Mouse (Mus musculus) gastrocnemius, adult 2 months (tissue): Measurements from ENCODE around the gene Dnase2a. TPM values are rescaled to one million over a fixed set of nuclear protein-coding genes. Genes with fewer than 3 reads are reported as not detected.
A peak's percentile ranks its signal among the peaks of the same experiment; 100 is the strongest.

ENCODE experiments used
- DNase-seq: peaks from one replicate; pipeline ENCODE4 v3.0.0; 2022
- H3K27ac ChIP-seq: fragments of 200-600 bp; 2 replicates; pipeline ENCODE4 v1.8.1; 2022; ENCODE audit warnings: mild to moderate bottlenecking
- H3K4me3 ChIP-seq: fragments of 200-600 bp; 2 replicates; pipeline ENCODE4 v1.8.1; 2022; ENCODE audit warnings: mild to moderate bottlenecking, moderate library complexity
- CTCF ChIP-seq: fragments of 200-600 bp; IDR thresholded peaks from 2 replicates; pipeline ENCODE4 v1.8.1; 2022; ENCODE audit warnings: antibody characterized with exemption, mild to moderate bottlenecking, moderate library complexity
- intact Hi-C: fragments of 180-260 bp; cut with DNase I; formaldehyde crosslinking; loops from one replicate; pipeline ENCODE4 v1.15.1; 2025
- microRNA-seq: library from miRNA; unstranded; fragments of <30 nt; microRNA quantifications from one replicate; pipeline ENCODE4 v1.2.0, GENCODE M21; 2021
- total RNA-seq, 2 experiments: library from RNA; stranded (reverse); gene quantifications; 2 replicates each; pipeline ENCODE4 v1.2.3; 2021

The Dnase2a gene
- total RNA-seq, 2 experiments from 2014 or later: 4.0 to 8.4 TPM

DNA sequence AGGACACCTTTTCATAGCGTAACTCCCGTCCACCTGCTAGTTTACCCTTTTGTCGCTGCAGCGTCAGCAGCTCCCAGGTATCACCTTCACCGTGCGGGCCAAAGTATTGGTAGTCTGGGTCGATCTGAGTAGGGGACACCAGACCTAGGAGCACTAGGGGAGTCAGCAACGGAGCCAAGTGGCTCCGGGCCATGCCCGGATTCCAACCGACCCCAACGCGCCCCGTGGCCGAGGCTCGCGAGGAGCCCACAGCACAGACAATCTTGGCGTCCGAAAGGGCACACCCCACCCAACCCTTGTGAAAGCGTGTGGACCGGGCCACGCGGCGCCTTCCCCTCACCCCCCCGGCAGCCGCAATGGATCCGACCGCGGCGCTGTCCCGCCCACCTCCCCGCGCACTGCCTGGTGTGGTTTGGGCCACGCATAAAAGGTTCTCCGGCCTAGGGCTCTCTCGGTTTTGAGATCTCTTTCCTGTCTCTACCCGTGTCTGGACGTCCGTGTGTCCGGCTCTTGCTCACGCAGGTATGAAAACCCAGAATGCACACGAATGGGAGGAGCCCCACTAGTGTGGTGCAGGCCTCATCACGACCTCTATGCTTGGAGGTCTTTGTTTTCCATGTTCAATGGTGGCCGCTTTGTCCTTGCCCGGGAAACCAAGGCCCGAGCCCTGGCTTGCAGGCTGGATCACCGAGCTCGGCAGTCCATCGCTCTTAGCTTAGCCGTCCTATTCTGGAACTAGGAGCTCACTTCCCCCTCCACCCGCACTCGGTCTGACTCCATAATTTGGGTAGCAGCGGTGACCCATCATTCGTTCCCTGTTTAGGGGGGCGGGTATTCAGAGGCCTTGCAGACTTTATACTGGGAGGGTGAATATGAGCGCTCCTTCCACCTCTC is 61.1 kb downstream of the Dnase2a start, which contains the start of the genes Gm49661, Prdx2 and Rnaseh2a:
TSS of gene Gm49661 (minus strand) at position 193 of the 894 bp plus-strand sequence.
TSS of gene Prdx2 (plus strand) at position 347 of the 894 bp plus-strand sequence.
TSS of gene Rnaseh2a (minus strand) at position 527 of the 894 bp plus-strand sequence.
- intact Hi-C loops: loop anchor here (5.0 to 10.0 kb wide), 2 partner anchors 58 to 305 kb away; partner anchors contain the start of genes Asna1, Ier2 and Trir

DNA sequence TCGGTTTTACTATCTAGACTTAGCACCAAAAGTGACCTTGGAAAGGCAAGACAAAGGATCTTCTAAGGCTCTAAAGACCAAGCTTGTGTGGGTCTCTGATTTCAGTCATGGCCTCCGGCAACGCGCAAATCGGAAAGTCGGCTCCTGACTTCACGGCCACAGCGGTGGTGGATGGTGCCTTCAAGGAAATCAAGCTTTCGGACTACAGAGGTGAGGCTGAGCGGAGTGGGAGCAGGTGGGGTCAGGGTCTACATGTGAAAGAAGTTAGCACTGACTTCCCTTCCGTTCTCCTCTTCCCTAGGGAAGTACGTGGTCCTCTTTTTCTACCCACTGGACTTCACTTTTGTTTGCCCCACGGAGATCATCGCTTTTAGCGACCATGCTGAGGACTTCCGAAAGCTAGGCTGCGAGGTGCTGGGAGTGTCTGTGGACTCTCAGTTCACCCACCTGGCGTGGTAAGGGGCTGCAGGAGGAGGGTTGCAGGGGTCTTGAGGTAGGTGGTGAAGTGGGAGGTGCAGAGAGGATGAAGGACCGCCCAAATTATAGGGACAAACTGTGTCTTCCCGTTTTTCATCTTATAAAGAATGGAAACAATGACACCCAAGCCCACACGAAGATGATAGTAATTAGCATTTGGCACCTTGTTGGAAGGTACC is 61.9 kb downstream of the Dnase2a start:
- DNase-seq: peak; percentile 30
- Histone ChIP-seq H3K27ac (peak overlapping the region; percentile 94), H3K4me3 (peak overlapping the region; percentile 81)
- intact Hi-C loops: loop anchor here (10.0 kb wide), 1 partner anchor 305 kb away; the partner anchor contains the start of gene Ier2
- TF ChIP-seq CTCF: no peak

More for the DNA sequence above, 61.1 kb downstream of the Dnase2a start, which contains the start of the genes Gm49661, Prdx2 and Rnaseh2a:
- DNase-seq: peak; percentile 83
- TF ChIP-seq CTCF: no peak
- Histone ChIP-seq H3K4me3 (peak within 1 kb of the TSS; percentile 81), H3K27ac (peak within 1 kb of the TSS; percentile 94)

DNA sequence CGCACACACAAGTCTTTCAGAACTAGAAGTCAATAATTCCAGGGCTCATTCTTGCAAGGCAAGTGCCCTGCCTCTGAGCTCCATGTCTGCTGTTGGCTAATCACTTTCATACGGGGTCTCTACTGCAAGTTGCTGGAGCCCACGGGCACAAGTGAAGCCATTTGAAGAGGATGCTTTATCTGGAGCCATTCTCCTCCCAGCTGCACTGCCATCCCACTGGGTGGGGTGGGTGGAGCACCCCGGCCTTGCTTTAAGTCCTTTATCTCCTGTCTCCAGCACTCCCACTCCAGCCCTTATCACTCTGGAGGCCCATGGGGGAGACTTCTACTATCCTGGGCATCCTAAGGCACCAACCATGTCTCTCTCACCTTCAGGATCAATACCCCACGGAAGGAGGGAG is 62.6 kb downstream of the Dnase2a start:
- no peak for DNase-seq
- TF ChIP-seq CTCF: no peak
- Histone ChIP-seq H3K27ac (no peak overlapping the region), H3K4me3 (peak overlapping the region; percentile 81)
- intact Hi-C loops: loop anchor here (10.0 kb wide), 1 partner anchor 306 kb away; the partner anchor contains the start of gene Ier2

Small RNAs within 50 kb of the gene (microRNA-seq; reads per million reads assigned to microRNA genes)
- gene Gm24197 (not detected), gene Mir7069 (not detected)

Other genes starting within 250 kb of the Dnase2a start
- 1 to 10 TPM; 5.9 to 6.5 TPM for gene Ier2, start 245.7 kb upstream of the Dnase2a start, total RNA-seq
- 10 to 100 TPM; 45.6 to 57.5 TPM for gene Trmt1, start 222.3 kb upstream of the Dnase2a start, total RNA-seq
- 10 to 100 TPM; 18.7 to 24.3 TPM for gene Nacc1, start 220.7 kb upstream of the Dnase2a start, total RNA-seq
- gene Lyl1, start 207.1 kb upstream of the Dnase2a start, total RNA-seq: 1 to 10 TPM; 1.1 to 1.3 TPM
- under 1 TPM; 0.36 to 0.78 TPM for gene G430095P16Rik, start 185.6 kb upstream of the Dnase2a start, total RNA-seq
- 100 to 1,000 TPM; 465 to 558 TPM for gene Nfix, start 108.2 kb upstream of the Dnase2a start, total RNA-seq
- 10 to 100 TPM; 10.2 to 14.3 TPM for gene Dand5, start 85.7 kb upstream of the Dnase2a start, total RNA-seq
- 10 to 100 TPM; 16.2 to 30.4 TPM for gene Gadd45gip1, start 77.0 kb upstream of the Dnase2a start, total RNA-seq
- gene Rad23a, start 67.9 kb upstream of the Dnase2a start, total RNA-seq: 100 to 1,000 TPM; 159 to 172 TPM
- gene Calr, start 61.6 kb upstream of the Dnase2a start, total RNA-seq: 100 to 1,000 TPM; 149 to 205 TPM
- 10 to 100 TPM; 23.8 to 24.9 TPM for gene Farsa, start 51.6 kb upstream of the Dnase2a start, total RNA-seq
- 1 to 10 TPM; 1.2 to 1.8 TPM for gene Syce2, start 36.4 kb upstream of the Dnase2a start, total RNA-seq
- gene Gcdh, start 14.6 kb upstream of the Dnase2a start, total RNA-seq: 10 to 100 TPM; 33.9 to 51.1 TPM
- gene Klf1, start 6.6 kb upstream of the Dnase2a start, total RNA-seq: not detected
- gene Mast1, start 28.8 kb downstream of the Dnase2a start, total RNA-seq: under 1 TPM in 1 of 2 experiments, not detected in 1; 0.17 TPM
- gene Rtbdn, start 38.4 kb downstream of the Dnase2a start, total RNA-seq: not detected
- not detected for gene Gm49661, start 60.9 kb downstream of the Dnase2a start, total RNA-seq
- gene Prdx2, start 61.0 kb downstream of the Dnase2a start, total RNA-seq: 100 to 1,000 TPM; 151 to 245 TPM
- 10 to 100 TPM; 22.1 to 25.9 TPM for gene Rnaseh2a, start 61.2 kb downstream of the Dnase2a start, total RNA-seq
- 10 to 100 TPM in 1 of 2 experiments, 1 to 10 TPM in 1; 5.7 to 10.1 TPM for gene Junb, start 70.2 kb downstream of the Dnase2a start, total RNA-seq
- gene Hook2, start 82.0 kb downstream of the Dnase2a start, total RNA-seq: 1 to 10 TPM; 1.4 to 2.0 TPM
- not detected for gene Best2, start 106.0 kb downstream of the Dnase2a start, total RNA-seq
- 10 to 100 TPM; 50.6 to 58.0 TPM for gene Asna1, start 116.7 kb downstream of the Dnase2a start, total RNA-seq
- gene Trir, start 118.3 kb downstream of the Dnase2a start, total RNA-seq: 10 to 100 TPM; 71.9 to 72.4 TPM
- gene Tnpo2, start 128.4 kb downstream of the Dnase2a start, total RNA-seq: 10 to 100 TPM; 29.9 to 33.4 TPM
- 1 to 10 TPM; 1.4 to 1.5 TPM for gene Fbxw9, start 151.5 kb downstream of the Dnase2a start, total RNA-seq
- gene Gm5741, start 159.4 kb downstream of the Dnase2a start, total RNA-seq: not detected
- 10 to 100 TPM; 27.0 to 28.2 TPM for gene Dhps, start 163.2 kb downstream of the Dnase2a start, total RNA-seq
- 10 to 100 TPM; 44.2 to 44.9 TPM for gene Wdr83os, start 172.2 kb downstream of the Dnase2a start, total RNA-seq
- gene Wdr83, start 172.7 kb downstream of the Dnase2a start, total RNA-seq: 10 to 100 TPM; 16.5 to 17.2 TPM
- gene Man2b1, start 174.7 kb downstream of the Dnase2a start, total RNA-seq: 10 to 100 TPM in 1 of 2 experiments, 1 to 10 TPM in 1; 8.1 to 10.3 TPM
- 1 to 10 TPM in 1 of 2 experiments, under 1 TPM in 1; 0.84 to 1.2 TPM for gene Zfp791, start 214.5 kb downstream of the Dnase2a start, total RNA-seq
- not detected for gene Cks1brt, start 243.4 kb downstream of the Dnase2a start, total RNA-seq